Mouse (Mus musculus) urinary bladder, postnatal 4 days (tissue): ENCODE measurements around the gene Prmt7.
"Not testable (repeated sequence)": the region's sequence is repeated elsewhere in the genome, so short reads cannot be mapped to it uniquely, and the experiment has no call there.

Experiments used
- DNase-seq, 2 experiments: peaks; one replicate each; pipeline ENCODE4 v3.0.0; 2021 to 2022; ENCODE audit warnings: low spot score in 2 of 2

Gene Prmt7

GRCm38 (mm10) chr8:106210821-106211345, at the start of gene Prmt7, which contains the start of gene Slc7a6os:
Gene Prmt7 (plus strand): TSS chr8:106210936.
Gene Slc7a6os (minus strand): TSS chr8:106210935.
- peak; percentile 93 to 95 for DNase-seq

- DNase-seq, result no peak
Observed at GRCm38 (mm10) chr8:106163251-106163650, 47.5 kb upstream of the Prmt7 start.

- peak in 1 of 2 experiments; percentile 77 for DNase-seq
Observed at GRCm38 (mm10) chr8:106165460-106165859, 45.3 kb upstream of the Prmt7 start.

GRCm38 (mm10) chr8:106168356-106169016, 42.2 kb upstream of the Prmt7 start, which contains the start of gene Slc7a6:
Gene Slc7a6 (plus strand): TSS chr8:106168857.
- DNase-seq, result peak; percentile 72 to 82

GRCm38 (mm10) chr8:106169017-106169933, 41.5 kb upstream of the Prmt7 start:
- peak in 1 of 2 experiments; percentile 68 for DNase-seq

- DNase-seq, result no peak
Observed at GRCm38 (mm10) chr8:106169934-106170480, 40.7 kb upstream of the Prmt7 start.

GRCm38 (mm10) chr8:106173566-106173965, 37.2 kb upstream of the Prmt7 start:
- DNase-seq, result no peak

- DNase-seq, result no peak
Observed at GRCm38 (mm10) chr8:106176891-106177290, 33.8 kb upstream of the Prmt7 start.

GRCm38 (mm10) chr8:106177594-106177993, 33.1 kb upstream of the Prmt7 start:
- no peak for DNase-seq

GRCm38 (mm10) chr8:106178428-106178827, 32.3 kb upstream of the Prmt7 start:
- DNase-seq, result no peak

- DNase-seq, result no peak
Observed at GRCm38 (mm10) chr8:106185628-106186270, 25.0 kb upstream of the Prmt7 start.

GRCm38 (mm10) chr8:106186394-106186793, 24.3 kb upstream of the Prmt7 start:
- DNase-seq, result no peak

- no peak for DNase-seq
Observed at GRCm38 (mm10) chr8:106189162-106189561, 21.6 kb upstream of the Prmt7 start.

- DNase-seq, result no peak
Observed at GRCm38 (mm10) chr8:106191639-106192038, 19.1 kb upstream of the Prmt7 start.

GRCm38 (mm10) chr8:106193162-106193561, 17.6 kb upstream of the Prmt7 start:
- no peak for DNase-seq

GRCm38 (mm10) chr8:106194062-106194461, 16.7 kb upstream of the Prmt7 start:
- DNase-seq, result no peak

- DNase-seq, result no peak
Observed at GRCm38 (mm10) chr8:106198741-106199140, 12.0 kb upstream of the Prmt7 start.

GRCm38 (mm10) chr8:106199596-106199995, 11.1 kb upstream of the Prmt7 start:
- DNase-seq, result not testable (repeated sequence)

- DNase-seq, result peak in 1 of 2 experiments; percentile 54
Observed at GRCm38 (mm10) chr8:106210035-106210731, 553 bp upstream of the Prmt7 start.

GRCm38 (mm10) chr8:106211421-106211820, 685 bp downstream of the Prmt7 start:
- no peak for DNase-seq

GRCm38 (mm10) chr8:106213959-106214358, 3.2 kb downstream of the Prmt7 start:
- no peak for DNase-seq
